Mouse (Mus musculus) stomach, postnatal 0 days (tissue): Measurements from ENCODE around the gene Trmt1.

Experiments
- CTCF ChIP-seq: IDR thresholded peaks from 2 replicates; pipeline ENCODE4 v1.5.1; 2016; ENCODE audit warnings: antibody characterized with exemption, low read depth, mild to moderate bottlenecking, moderate library complexity
- EP300 ChIP-seq: optimal IDR thresholded peaks from 2 replicates; pipeline ENCODE3; 2016; ENCODE audit warnings: antibody characterized with exemption

DNA sequence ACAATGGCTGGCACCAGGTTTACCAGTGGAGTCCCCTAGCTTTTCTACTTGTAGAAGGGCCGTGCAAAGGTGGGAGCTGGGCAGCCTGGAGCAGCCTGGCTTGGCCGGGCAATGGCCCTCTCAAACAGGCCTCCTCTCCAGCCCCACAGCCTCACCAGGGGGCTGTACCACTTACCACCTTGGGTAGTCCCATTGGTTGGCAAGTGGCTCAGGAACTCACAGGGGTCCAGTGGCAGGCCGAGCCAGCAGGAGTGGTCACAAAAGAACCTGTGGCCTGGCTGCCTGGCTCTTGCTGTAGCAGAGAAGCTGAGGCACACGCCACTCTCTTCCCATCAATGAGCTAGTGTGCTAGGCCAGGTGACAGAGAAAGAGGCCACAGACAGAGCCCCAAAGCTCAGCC is 28.1 kb downstream of the Trmt1 start:
- TF ChIP-seq CTCF (no peak), EP300 (no peak)
